Mouse (Mus musculus) kidney, embryonic 15.5 days (tissue): ENCODE measurements around the gene Rcc2. TPM values are rescaled to one million over a fixed set of nuclear protein-coding genes. Genes with fewer than 3 reads are reported as not detected.

ENCODE experiments used
- ATAC-seq: fragments of 200-750 bp; cut with Nextera tagmentation; replicated peaks from 2 replicates; pipeline ENCODE4 v1.8.0; 2017; ENCODE audit warnings: moderate TSS enrichment; ENCODE audit not compliant: low FRiP score
- H3K27ac ChIP-seq: fragments of 300-500 bp; sonication (generic); 2 replicates; pipeline ENCODE4 v1.5.1; 2015; ENCODE audit warnings: mild to moderate bottlenecking, inconsistent platforms
- H3K27me3 ChIP-seq: fragments of 300-500 bp; sonication (generic); 2 replicates; pipeline ENCODE4 v1.6.1; 2015; ENCODE audit warnings: inconsistent platforms
- H3K36me3 ChIP-seq: fragments of 300-500 bp; sonication (generic); 2 replicates; pipeline ENCODE4 v1.6.1; 2015; ENCODE audit warnings: inconsistent platforms
- H3K4me1 ChIP-seq: fragments of 300-500 bp; sonication (generic); 2 replicates; pipeline ENCODE4 v1.6.1; 2015; ENCODE audit warnings: inconsistent platforms
- H3K4me2 ChIP-seq: fragments of 300-500 bp; sonication (generic); 2 replicates; pipeline ENCODE4 v1.6.1; 2015; ENCODE audit warnings: moderate library complexity, mild to moderate bottlenecking, inconsistent platforms
- H3K4me3 ChIP-seq: fragments of 300-500 bp; sonication (generic); replicated peaks from 2 replicates; pipeline ENCODE4 v1.5.1; 2015; ENCODE audit warnings: mild to moderate bottlenecking, inconsistent platforms
- H3K9ac ChIP-seq: fragments of 300-500 bp; sonication (generic); 2 replicates; pipeline ENCODE4 v1.6.1; 2015; ENCODE audit warnings: mild to moderate bottlenecking, inconsistent platforms
- H3K9me3 ChIP-seq: fragments of 300-500 bp; sonication (generic); replicated peaks from 2 replicates; pipeline ENCODE4 v1.6.1; 2016; ENCODE audit warnings: inconsistent platforms
- whole genome bisulfite sequencing: fragments of 180-500 bp; shearing (Covaris S2); methylation state at CpG from one replicate; pipeline ENCODE4 v1.1.7; 2015; ENCODE audit warnings: mixed read lengths; 5-methylcytosine and 5-hydroxymethylcytosine counted together
- polyA plus RNA-seq: library from polyadenylated mRNA; unstranded; fragments of >200 nt; fragmentation: Nextera tagmentation; extraction: Ambion mirVana; gene quantifications from 2 replicates; pipeline ENCODE4 v1.2.1, GENCODE M21; 2015

The Rcc2 gene
- polyA plus RNA-seq, 1 experiment from 2014 or later = 26.8 TPM

GRCm38 (mm10) chr4:140718436-140718835 lies 18.1 kb downstream of the Rcc2 start:
- H3K27ac ChIP-seq = no peak overlapping the region
- no peaks in the 10 kb centered on the region for H3K27me3 ChIP-seq
- peaks cover 98% of the 10 kb centered on the region for H3K36me3 ChIP-seq
- 95% methylated on average over 9 of the region's 9 CpGs for WGBS
- H3K9ac ChIP-seq = no peak overlapping the region
- H3K4me1 ChIP-seq = peaks cover 10% of the 10 kb centered on the region
- H3K4me3 ChIP-seq = no peak overlapping the region
- no peak overlapping the region for H3K4me2 ChIP-seq
- no peak for ATAC-seq
- no peaks in the 10 kb centered on the region for H3K9me3 ChIP-seq

- 90% methylated on average over 5 of the region's 5 CpGs for WGBS
- Histone ChIP-seq H3K9me3 (no peaks in the 10 kb centered on the region), H3K4me3 (no peak overlapping the region), H3K27ac (no peak overlapping the region), H3K4me2 (no peak overlapping the region), H3K27me3 (no peaks in the 10 kb centered on the region), H3K9ac (no peak overlapping the region), H3K36me3 (peaks cover 93% of the 10 kb centered on the region), H3K4me1 (no peaks in the 10 kb centered on the region)
- ATAC-seq = no peak
These were observed 19.8 kb downstream of the Rcc2 start for GRCm38 (mm10) chr4:140720091-140720490.

- H3K27me3 ChIP-seq = no peaks in the 10 kb centered on the region
- peaks cover 92% of the 10 kb centered on the region for H3K36me3 ChIP-seq
- H3K9ac ChIP-seq = no peak overlapping the region
- H3K4me3 ChIP-seq = no peak overlapping the region
- no peaks in the 10 kb centered on the region for H3K4me1 ChIP-seq
- no peaks in the 10 kb centered on the region for H3K9me3 ChIP-seq
- ATAC-seq = no peak
- H3K4me2 ChIP-seq = no peak overlapping the region
- 86% methylated on average over 20 of the region's 20 CpGs for WGBS
- no peak overlapping the region for H3K27ac ChIP-seq
These were observed 21.7 kb downstream of the Rcc2 start for GRCm38 (mm10) chr4:140721968-140722490.

- WGBS = 68% methylated on average over 9 of the region's 9 CpGs
These were observed 22.4 kb downstream of the Rcc2 start for GRCm38 (mm10) chr4:140722710-140723109.

GRCm38 (mm10) chr4:140723192-140723591 lies 22.9 kb downstream of the Rcc2 start:
- ATAC-seq = no peak
- H3K9ac ChIP-seq = no peak overlapping the region
- no peaks in the 10 kb centered on the region for H3K4me1 ChIP-seq
- no peak overlapping the region for H3K4me2 ChIP-seq
- H3K9me3 ChIP-seq = no peaks in the 10 kb centered on the region
- H3K27ac ChIP-seq = no peak overlapping the region
- 79% methylated on average over 9 of the region's 9 CpGs for WGBS
- no peak overlapping the region for H3K4me3 ChIP-seq
- H3K27me3 ChIP-seq = no peaks in the 10 kb centered on the region
- peaks cover 82% of the 10 kb centered on the region for H3K36me3 ChIP-seq

More at GRCm38 (mm10) chr4:140722710-140723109, 22.4 kb downstream of the Rcc2 start:
- H3K4me2 ChIP-seq = no peak overlapping the region
- ATAC-seq = no peak
- peaks cover 87% of the 10 kb centered on the region for H3K36me3 ChIP-seq
- no peaks in the 10 kb centered on the region for H3K27me3 ChIP-seq
- H3K27ac ChIP-seq = no peak overlapping the region
- H3K4me1 ChIP-seq = no peaks in the 10 kb centered on the region
- H3K9me3 ChIP-seq = no peaks in the 10 kb centered on the region
- H3K9ac ChIP-seq = no peak overlapping the region
- no peak overlapping the region for H3K4me3 ChIP-seq

- Histone ChIP-seq H3K4me1 (no peaks in the 10 kb centered on the region), H3K36me3 (peaks cover 76% of the 10 kb centered on the region), H3K27me3 (no peaks in the 10 kb centered on the region), H3K4me3 (no peak overlapping the region), H3K27ac (no peak overlapping the region), H3K9ac (no peak overlapping the region), H3K4me2 (no peak overlapping the region), H3K9me3 (no peaks in the 10 kb centered on the region)
- peak; percentile 41; the same call in 1 of the 2 replicates for ATAC-seq
- WGBS = 55% methylated on average over 5 of the region's 5 CpGs
These were observed 23.5 kb downstream of the Rcc2 start for GRCm38 (mm10) chr4:140723801-140724200.

- H3K9ac ChIP-seq = no peak overlapping the region
- no peaks in the 10 kb centered on the region for H3K9me3 ChIP-seq
- no peak overlapping the region for H3K4me2 ChIP-seq
- H3K4me1 ChIP-seq = no peaks in the 10 kb centered on the region
- ATAC-seq = no peak
- H3K36me3 ChIP-seq = peaks cover 66% of the 10 kb centered on the region
- H3K27me3 ChIP-seq = no peaks in the 10 kb centered on the region
- 83% methylated on average over 6 of the region's 6 CpGs for WGBS
- no peak overlapping the region for H3K27ac ChIP-seq
- H3K4me3 ChIP-seq = no peak overlapping the region
These were observed 24.4 kb downstream of the Rcc2 start for GRCm38 (mm10) chr4:140724739-140725138.

- peaks cover 45% of the 10 kb centered on the region for H3K36me3 ChIP-seq
- H3K4me2 ChIP-seq = no peak overlapping the region
- no peaks in the 10 kb centered on the region for H3K4me1 ChIP-seq
- no peak overlapping the region for H3K27ac ChIP-seq
- H3K4me3 ChIP-seq = no peak overlapping the region
- ATAC-seq = no peak
- no peak overlapping the region for H3K9ac ChIP-seq
- H3K9me3 ChIP-seq = no peaks in the 10 kb centered on the region
- WGBS = 88% methylated on average over 12 of the region's 12 CpGs
- no peaks in the 10 kb centered on the region for H3K27me3 ChIP-seq
These were observed 26.6 kb downstream of the Rcc2 start for GRCm38 (mm10) chr4:140726907-140727306.

- 0 out of 2 replicates have a peak, but pooled peaks cover 4% of the 10 kb centered on the region for H3K36me3 ChIP-seq
- H3K27ac ChIP-seq = no peak overlapping the region
- no peak overlapping the region for H3K4me3 ChIP-seq
- H3K9me3 ChIP-seq = no peaks in the 10 kb centered on the region
- H3K9ac ChIP-seq = no peak overlapping the region
- H3K27me3 ChIP-seq = no peaks in the 10 kb centered on the region
- H3K4me1 ChIP-seq = no peaks in the 10 kb centered on the region
- ATAC-seq = no peak
- WGBS = 82% methylated on average over 4 of the region's 4 CpGs
- no peak overlapping the region for H3K4me2 ChIP-seq
These were observed 31.3 kb downstream of the Rcc2 start for GRCm38 (mm10) chr4:140731654-140732053.

GRCm38 (mm10) chr4:140732871-140733270 lies 32.5 kb downstream of the Rcc2 start:
- no peaks in the 10 kb centered on the region for H3K27me3 ChIP-seq
- H3K36me3 ChIP-seq = no peaks in the 10 kb centered on the region
- ATAC-seq = no peak
- no peaks in the 10 kb centered on the region for H3K4me1 ChIP-seq
- no peak overlapping the region for H3K27ac ChIP-seq
- no peak overlapping the region for H3K4me3 ChIP-seq
- H3K9me3 ChIP-seq = no peaks in the 10 kb centered on the region
- H3K9ac ChIP-seq = no peak overlapping the region
- 68% methylated on average over 7 of the region's 7 CpGs for WGBS
- no peak overlapping the region for H3K4me2 ChIP-seq

- no peak overlapping the region for H3K27ac ChIP-seq
- ATAC-seq = no peak
- H3K4me1 ChIP-seq = no peaks in the 10 kb centered on the region
- H3K9ac ChIP-seq = no peak overlapping the region
- H3K4me3 ChIP-seq = no peak overlapping the region
- H3K27me3 ChIP-seq = no peaks in the 10 kb centered on the region; the same call in 1 of the 2 replicates
- 90% methylated on average over 11 of the region's 11 CpGs for WGBS
- no peaks in the 10 kb centered on the region for H3K36me3 ChIP-seq
- H3K4me2 ChIP-seq = no peak overlapping the region
- H3K9me3 ChIP-seq = no peaks in the 10 kb centered on the region
These were observed 40.3 kb downstream of the Rcc2 start for GRCm38 (mm10) chr4:140740655-140741054.

- H3K9ac ChIP-seq = no peak overlapping the region
These were observed 41.1 kb downstream of the Rcc2 start for GRCm38 (mm10) chr4:140741401-140741800.

GRCm38 (mm10) chr4:140742543-140742942 lies 42.2 kb downstream of the Rcc2 start, which contains the start of gene Padi6:
Gene Padi6, minus strand, starts transcription at chr4:140742643.
- Histone ChIP-seq H3K27me3 (no peaks in the 10 kb centered on the region; the same call in 1 of the 2 replicates), H3K9me3 (no peaks in the 10 kb centered on the region), H3K4me1 (no peaks in the 10 kb centered on the region), H3K9ac (no peak within 1 kb of the TSS), H3K36me3 (no peaks in the 10 kb centered on the region), H3K4me2 (no peak within 1 kb of the TSS), H3K27ac (no peak within 1 kb of the TSS), H3K4me3 (no peak within 1 kb of the TSS)
- no peak for ATAC-seq
- WGBS = 68% methylated on average over 2 of the region's 2 CpGs

More at GRCm38 (mm10) chr4:140741401-140741800, 41.1 kb downstream of the Rcc2 start:
- Histone ChIP-seq H3K4me3 (no peak overlapping the region), H3K27ac (no peak overlapping the region), H3K27me3 (no peaks in the 10 kb centered on the region; the same call in 1 of the 2 replicates), H3K9me3 (no peaks in the 10 kb centered on the region), H3K4me2 (no peak overlapping the region), H3K4me1 (no peaks in the 10 kb centered on the region), H3K36me3 (no peaks in the 10 kb centered on the region)
- ATAC-seq = no peak
- WGBS = 79% methylated on average over 6 of the region's 6 CpGs
